Mouse (Mus musculus) stomach, postnatal 0 days (tissue): Measurements from ENCODE around the gene Sebox.

Experiments used
- CTCF ChIP-seq: IDR thresholded peaks from 2 replicates; pipeline ENCODE4 v1.5.1; 2016; ENCODE audit warnings: antibody characterized with exemption, low read depth, mild to moderate bottlenecking, moderate library complexity
- EP300 ChIP-seq: optimal IDR thresholded peaks from 2 replicates; pipeline ENCODE3; 2016; ENCODE audit warnings: antibody characterized with exemption

- no peak for TF ChIP-seq CTCF
- no peak for TF ChIP-seq EP300
Observed at GRCm38 (mm10) chr11:78502909-78503650, at the start of gene Sebox.
